Mouse (Mus musculus): ENCODE data around the gene Krt20. TPM values are rescaled to one million over a fixed set of nuclear protein-coding genes. Genes with fewer than 3 reads are reported as not detected.

The Krt20 gene
- polyA plus RNA-seq, 1 experiment = not detected

- no peak for TF ChIP-seq CTCF (IDR thresholded peaks at IDR 0.05; ENCODE audit: insufficient read depth, low read length)
- no peak for TF ChIP-seq POLR2A (IDR thresholded peaks at IDR 0.05; ENCODE audit: borderline replicate concordance, extremely low read depth, low read depth, low read length)
- H3K4me3 ChIP-seq (replicated peaks; ENCODE audit: extremely low read depth, low read depth, low read length) = no peak overlapping the region
- no peaks in the 10 kb centered on the region for H3K4me1 ChIP-seq (ENCODE audit: control insufficient read depth, insufficient read depth, low read length)
- WGBS = 47% methylated on average over 3 of the region's 3 CpGs
- no peak for DNase-seq
Measured at GRCm38 (mm10) chr11:99396034-99396433, 41.9 kb downstream of the Krt20 start.

GRCm38 (mm10) chr11:99392492-99392891, 45.5 kb downstream of the Krt20 start:
- TF ChIP-seq CTCF (IDR thresholded peaks at IDR 0.05; ENCODE audit: insufficient read depth, low read length) (no peak), POLR2A (IDR thresholded peaks at IDR 0.05; ENCODE audit: borderline replicate concordance, extremely low read depth, low read depth, low read length) (no peak)
- Histone ChIP-seq H3K4me3 (replicated peaks; ENCODE audit: extremely low read depth, low read depth, low read length) (no peak overlapping the region), H3K4me1 (ENCODE audit: control insufficient read depth, insufficient read depth, low read length) (no peaks in the 10 kb centered on the region)
- 68% methylated on average over 10 of the region's 10 CpGs for WGBS
- DNase-seq = no peak

GRCm38 (mm10) chr11:99391375-99391774, 46.6 kb downstream of the Krt20 start:
- TF ChIP-seq POLR2A (IDR thresholded peaks at IDR 0.05; ENCODE audit: borderline replicate concordance, extremely low read depth, low read depth, low read length) (no peak), CTCF (IDR thresholded peaks at IDR 0.05; ENCODE audit: insufficient read depth, low read length) (no peak)
- Histone ChIP-seq H3K4me3 (replicated peaks; ENCODE audit: extremely low read depth, low read depth, low read length) (no peak overlapping the region), H3K4me1 (ENCODE audit: control insufficient read depth, insufficient read depth, low read length) (no peaks in the 10 kb centered on the region)
- 76% methylated on average over 6 of the region's 6 CpGs for WGBS
- no peak for DNase-seq

GRCm38 (mm10) chr11:99390866-99391265, 47.1 kb downstream of the Krt20 start:
- TF ChIP-seq POLR2A (IDR thresholded peaks at IDR 0.05; ENCODE audit: borderline replicate concordance, extremely low read depth, low read depth, low read length) = no peak
- no peak for TF ChIP-seq CTCF (IDR thresholded peaks at IDR 0.05; ENCODE audit: insufficient read depth, low read length)
- 66% methylated on average over 7 of the region's 7 CpGs for WGBS

GRCm38 (mm10) chr11:99389264-99389663, 48.7 kb downstream of the Krt20 start, which contains the start of gene Krt10:
Krt10 (minus strand) TSS chr11:99389364.
- Histone ChIP-seq H3K4me3 (replicated peaks; ENCODE audit: extremely low read depth, low read depth, low read length) (no peak within 1 kb of the TSS), H3K4me1 (ENCODE audit: control insufficient read depth, insufficient read depth, low read length) (no peaks in the 10 kb centered on the region)
- 80% methylated on average over 4 of the region's 4 CpGs for WGBS
- no peak for TF ChIP-seq CTCF (IDR thresholded peaks at IDR 0.05; ENCODE audit: insufficient read depth, low read length)
- no peak for TF ChIP-seq POLR2A (IDR thresholded peaks at IDR 0.05; ENCODE audit: borderline replicate concordance, extremely low read depth, low read depth, low read length)
- DNase-seq = no peak

More at GRCm38 (mm10) chr11:99390866-99391265, 47.1 kb downstream of the Krt20 start:
- Histone ChIP-seq H3K4me1 (ENCODE audit: control insufficient read depth, insufficient read depth, low read length) (no peaks in the 10 kb centered on the region), H3K4me3 (replicated peaks; ENCODE audit: extremely low read depth, low read depth, low read length) (no peak overlapping the region)
- no peak for DNase-seq

- Histone ChIP-seq H3K4me1 (ENCODE audit: control insufficient read depth, insufficient read depth, low read length) (no peaks in the 10 kb centered on the region), H3K4me3 (replicated peaks; ENCODE audit: extremely low read depth, low read depth, low read length) (no peak overlapping the region)
- WGBS = 88% methylated on average over 18 of the region's 18 CpGs
- DNase-seq = no peak
- TF ChIP-seq POLR2A (IDR thresholded peaks at IDR 0.05; ENCODE audit: borderline replicate concordance, extremely low read depth, low read depth, low read length) (no peak), CTCF (IDR thresholded peaks at IDR 0.05; ENCODE audit: insufficient read depth, low read length) (no peak)
Measured at GRCm38 (mm10) chr11:99388661-99389060, 49.3 kb downstream of the Krt20 start.

GRCm38 (mm10) chr11:99385813-99386721, 51.9 kb downstream of the Krt20 start:
- TF ChIP-seq POLR2A (IDR thresholded peaks at IDR 0.05; ENCODE audit: borderline replicate concordance, extremely low read depth, low read depth, low read length) (peak; percentile 69), CTCF (IDR thresholded peaks at IDR 0.05; ENCODE audit: insufficient read depth, low read length) (no peak)
- WGBS = 1% methylated on average over 70 of the region's 71 CpGs
- peak overlapping the region; percentile 75 for H3K4me3 ChIP-seq (replicated peaks; ENCODE audit: extremely low read depth, low read depth, low read length)
- no peaks in the 10 kb centered on the region for H3K4me1 ChIP-seq (ENCODE audit: control insufficient read depth, insufficient read depth, low read length)
- DNase-seq = peak; percentile 86

- no peak overlapping the region for H3K4me3 ChIP-seq (replicated peaks; ENCODE audit: extremely low read depth, low read depth, low read length)
- H3K4me1 ChIP-seq (ENCODE audit: control insufficient read depth, insufficient read depth, low read length) = no peaks in the 10 kb centered on the region
- DNase-seq = peak; percentile 66
- no peak for TF ChIP-seq POLR2A (IDR thresholded peaks at IDR 0.05; ENCODE audit: borderline replicate concordance, extremely low read depth, low read depth, low read length)
- peak; percentile 91 for TF ChIP-seq CTCF (IDR thresholded peaks at IDR 0.05; ENCODE audit: insufficient read depth, low read length)
- 11% methylated on average over 5 of the region's 5 CpGs for WGBS
Measured at GRCm38 (mm10) chr11:99379568-99379967, 58.4 kb downstream of the Krt20 start.

Other genes with a start within 250 kb of the Krt20 start
- gene Smarce1, start 207.1 kb downstream of the Krt20 start, polyA plus RNA-seq (2012; rRNA removed) = 19.3 and 20.8 TPM in 2 replicates
- 0.11 and 0.12 TPM in 2 replicates for gene Krt222, start 194.1 kb downstream of the Krt20 start, polyA plus RNA-seq (2012; rRNA removed)
- gene Krt24, start 152.9 kb downstream of the Krt20 start, polyA plus RNA-seq (2012; rRNA removed) = not detected in 2 replicates
- not detected in 2 replicates for gene Krt25, start 115.2 kb downstream of the Krt20 start, polyA plus RNA-seq (2012; rRNA removed)
- not detected in 2 replicates for gene Krt26, start 100.2 kb downstream of the Krt20 start, polyA plus RNA-seq (2012; rRNA removed)
- not detected in 2 replicates for gene Krt27, start 87.0 kb downstream of the Krt20 start, polyA plus RNA-seq (2012; rRNA removed)
- 0.11 and 0.15 TPM in 2 replicates for gene Krt28, start 63.2 kb downstream of the Krt20 start, polyA plus RNA-seq (2012; rRNA removed)
- 1.0 and 1.1 TPM in 2 replicates for gene Krt10, start 48.8 kb downstream of the Krt20 start, polyA plus RNA-seq (2012; rRNA removed)
- gene Krt12, start 15.9 kb downstream of the Krt20 start, polyA plus RNA-seq (2012; rRNA removed) = 0.06 TPM in 1 of 2 replicates, not detected in the other
- gene Krt23, start 55.0 kb upstream of the Krt20 start, polyA plus RNA-seq (2012; rRNA removed) = 20.2 and 26.1 TPM in 2 replicates
- not detected in 2 replicates for gene Krt39, start 83.2 kb upstream of the Krt20 start, polyA plus RNA-seq (2012; rRNA removed)
- gene Krt40, start 105.0 kb upstream of the Krt20 start, polyA plus RNA-seq (2012; rRNA removed) = not detected in 2 replicates
- gene Krtap3-3, start 112.7 kb upstream of the Krt20 start, polyA plus RNA-seq (2012; rRNA removed) = 1.2 TPM in 1 of 2 replicates, not detected in the other
- gene Krtap3-2, start 118.7 kb upstream of the Krt20 start, polyA plus RNA-seq (2012; rRNA removed) = 8.7 TPM in 1 of 2 replicates, not detected in the other
- not detected in 2 replicates for gene Gm11939, start 121.3 kb upstream of the Krt20 start, polyA plus RNA-seq (2012; rRNA removed)
- not detected in 2 replicates for gene Krtap3-1, start 128.5 kb upstream of the Krt20 start, polyA plus RNA-seq (2012; rRNA removed)
- not detected in 2 replicates for gene Krtap1-5, start 142.9 kb upstream of the Krt20 start, polyA plus RNA-seq (2012; rRNA removed)
- gene Krtap1-4, start 145.5 kb upstream of the Krt20 start, polyA plus RNA-seq (2012; rRNA removed) = not detected in 2 replicates
- not detected in 2 replicates for gene Krtap1-3, start 153.2 kb upstream of the Krt20 start, polyA plus RNA-seq (2012; rRNA removed)
- gene Krtap9-3, start 160.0 kb upstream of the Krt20 start, polyA plus RNA-seq (2012; rRNA removed) = not detected in 2 replicates
- not detected in 2 replicates for gene Gm11938, start 165.2 kb upstream of the Krt20 start, polyA plus RNA-seq (2012; rRNA removed)
- gene Gm11937, start 172.0 kb upstream of the Krt20 start, polyA plus RNA-seq (2012; rRNA removed) = not detected in 2 replicates
- not detected in 2 replicates for gene Krtap2-4, start 176.7 kb upstream of the Krt20 start, polyA plus RNA-seq (2012; rRNA removed)
- gene Gm11562, start 182.3 kb upstream of the Krt20 start, polyA plus RNA-seq (2012; rRNA removed) = not detected in 2 replicates
- gene Krtap4-1, start 190.1 kb upstream of the Krt20 start, polyA plus RNA-seq (2012; rRNA removed) = not detected in 2 replicates
- gene Krtap4-2, start 196.9 kb upstream of the Krt20 start, polyA plus RNA-seq (2012; rRNA removed) = not detected in 2 replicates
- gene Krtap4-7, start 205.9 kb upstream of the Krt20 start, polyA plus RNA-seq (2012; rRNA removed) = not detected in 2 replicates
- not detected in 2 replicates for gene Gm11555, start 212.1 kb upstream of the Krt20 start, polyA plus RNA-seq (2012; rRNA removed)
- gene Gm11563, start 220.8 kb upstream of the Krt20 start, polyA plus RNA-seq (2012; rRNA removed) = not detected in 2 replicates
- not detected in 2 replicates for gene Krtap4-6, start 227.8 kb upstream of the Krt20 start, polyA plus RNA-seq (2012; rRNA removed)